Mouse (Mus musculus) kidney, adult 11 months (tissue): ENCODE measurements around the gene Otx2.

Experiments
- DNase-seq: peaks from one replicate; pipeline ENCODE4 v3.0.0; 2022

The Otx2 gene

GRCm38 (mm10) chr14:48668761-48669303 is 4.8 kb downstream of the Otx2 start:
- DNase-seq, result no peak

DNA sequence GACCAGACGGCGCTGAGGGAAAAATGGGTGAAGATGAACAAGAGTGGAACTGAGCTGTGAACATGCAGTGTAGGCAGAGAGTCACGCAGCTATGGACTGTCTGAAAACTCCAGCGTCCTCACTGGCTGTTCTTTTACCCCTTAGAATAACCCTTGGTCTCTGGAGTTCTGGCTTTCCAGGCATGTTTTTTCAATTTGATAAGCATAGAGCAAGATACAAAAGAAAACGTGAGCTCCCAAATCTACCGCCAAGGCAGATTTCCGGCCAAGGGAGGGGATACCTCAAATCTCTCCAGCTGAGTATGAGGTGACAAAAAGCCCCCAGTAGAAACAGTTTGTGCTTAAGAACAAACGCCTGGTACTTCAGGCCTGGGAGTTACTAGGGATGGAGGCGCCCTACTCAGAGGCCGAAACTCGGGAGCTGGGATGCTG is 5.6 kb downstream of the Otx2 start:
- DNase-seq, result no peak

DNA sequence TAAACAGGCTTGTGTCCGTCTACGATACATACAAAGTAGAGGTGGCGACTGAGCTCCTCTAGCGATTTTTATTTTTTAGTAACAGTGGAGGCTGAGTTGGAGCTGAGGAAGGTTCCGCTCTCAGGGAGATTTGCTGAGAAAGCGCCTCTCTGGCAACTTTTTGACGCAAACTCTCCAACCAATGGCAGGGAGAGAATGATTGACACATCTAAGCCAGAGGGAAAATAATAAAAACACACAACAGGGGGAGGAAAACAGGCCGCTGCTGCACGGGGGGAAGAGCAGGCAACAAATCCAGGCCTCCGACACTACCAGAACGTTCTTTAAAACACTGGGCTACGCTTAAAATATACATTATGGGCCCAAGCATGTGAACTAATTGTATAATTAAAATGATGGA is 6.2 kb downstream of the Otx2 start:
- no peak for DNase-seq

DNA sequence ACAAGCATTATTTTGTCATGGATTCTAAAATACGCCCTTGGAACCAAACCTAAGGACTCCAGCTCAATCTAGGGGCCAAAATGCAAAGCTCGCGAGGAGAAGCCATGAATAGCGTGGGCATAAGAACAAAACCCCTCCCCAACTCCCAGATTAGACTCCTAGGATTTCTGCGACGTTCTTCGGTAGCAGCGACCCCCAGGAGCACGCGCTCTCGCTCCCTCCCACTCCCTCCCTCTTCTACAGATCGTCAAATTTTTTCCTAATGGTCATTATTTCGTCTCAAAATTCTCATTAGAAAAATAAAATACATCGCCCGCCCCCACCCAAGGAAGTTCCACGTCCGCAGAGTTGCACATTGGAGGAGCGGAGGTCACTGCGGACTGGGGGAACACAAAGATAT is 6.8 kb downstream of the Otx2 start:
- DNase-seq, result no peak

DNA sequence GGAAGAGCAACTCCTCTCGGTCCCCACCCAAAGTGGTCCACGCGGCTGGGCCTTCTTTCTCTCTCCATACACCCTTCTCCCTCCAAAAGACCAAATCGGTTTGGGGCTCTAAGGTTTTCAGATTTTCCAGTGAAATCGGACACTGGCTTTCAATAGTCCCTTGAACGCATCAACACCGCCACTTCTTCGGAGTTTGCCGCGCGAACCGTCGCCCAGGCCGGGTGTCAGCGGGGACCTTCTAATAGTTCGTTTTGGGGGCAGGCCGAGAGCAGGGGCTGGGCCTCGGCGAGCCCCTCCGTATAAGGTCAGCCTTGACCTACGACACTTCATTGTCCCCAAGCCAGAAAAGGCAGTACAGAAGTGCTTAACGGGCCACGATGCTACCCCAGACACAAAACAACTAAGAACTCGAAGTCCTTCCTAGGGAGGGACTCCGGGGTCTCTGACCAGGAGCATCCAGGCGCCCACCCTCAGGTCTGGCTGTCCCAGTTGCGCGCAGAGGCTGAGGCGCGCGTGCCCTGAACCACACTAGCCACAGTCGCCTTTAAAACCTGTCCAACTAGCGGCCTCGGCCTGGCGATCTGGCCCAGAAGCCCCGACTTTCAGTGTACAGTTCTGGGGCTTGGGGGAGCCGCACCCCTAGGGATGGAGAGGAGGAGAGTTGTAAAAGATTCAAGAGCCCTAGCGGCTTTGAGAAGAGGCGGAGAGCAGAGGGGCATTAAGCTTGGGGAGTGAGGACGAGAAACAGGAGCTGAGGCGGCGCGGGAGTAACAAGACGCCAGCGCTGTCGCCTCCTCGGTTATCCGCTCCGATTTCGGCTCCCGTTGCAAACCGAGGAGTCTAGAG is 7.6 kb downstream of the Otx2 start:
- no peak for DNase-seq

DNA sequence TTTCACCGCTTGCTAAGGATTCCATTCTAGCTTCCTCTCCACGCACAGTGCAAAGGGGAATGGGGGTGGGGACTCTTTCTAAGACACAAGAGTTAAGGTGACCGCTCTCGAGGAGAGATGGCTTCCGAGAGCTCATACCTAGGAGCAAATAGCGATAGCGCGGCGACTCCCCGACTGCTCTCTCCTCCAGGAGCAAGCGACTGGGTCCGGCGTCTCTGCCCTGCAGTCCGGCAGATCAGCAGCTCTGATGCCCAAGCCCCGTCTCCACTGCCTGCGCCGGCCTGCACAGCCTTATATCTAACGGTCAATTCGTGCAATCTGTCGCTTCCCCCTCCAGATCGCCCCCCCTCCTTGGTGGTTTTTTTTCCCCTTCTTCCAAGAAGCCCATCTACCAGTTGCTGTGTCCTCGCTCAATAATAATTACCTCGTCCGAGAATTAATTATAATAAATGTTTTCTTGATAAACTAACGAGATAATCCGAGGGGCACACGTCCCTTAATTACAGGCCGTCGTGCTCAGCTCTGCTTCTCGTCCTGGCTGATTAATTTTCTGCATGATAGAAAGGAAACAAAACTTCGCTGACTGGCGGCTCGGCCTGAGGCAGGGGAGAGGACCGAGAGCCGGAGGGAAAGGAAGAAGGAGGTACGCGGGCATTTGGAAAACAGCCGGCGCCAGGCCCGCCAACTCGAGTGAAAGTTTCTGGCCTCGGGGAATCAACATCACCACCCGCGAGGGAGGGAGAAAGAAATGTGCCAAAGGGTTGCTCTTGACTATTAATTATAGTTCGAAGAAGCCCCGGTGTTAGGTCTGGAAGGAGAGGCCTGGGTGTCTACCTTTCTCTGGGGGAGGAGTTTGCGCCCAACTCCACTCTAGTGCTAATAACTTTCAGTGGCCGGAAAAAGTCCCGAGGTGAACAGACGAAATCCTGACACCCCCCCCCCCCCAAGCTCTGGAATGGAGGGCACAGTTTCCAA is 8.5 kb downstream of the Otx2 start:
- DNase-seq, result no peak

- no peak for DNase-seq
Observed at GRCm38 (mm10) chr14:48664001-48664810, 9.4 kb downstream of the Otx2 start.

- no peak for DNase-seq
Observed at GRCm38 (mm10) chr14:48663531-48663930, 10.1 kb downstream of the Otx2 start.

DNA sequence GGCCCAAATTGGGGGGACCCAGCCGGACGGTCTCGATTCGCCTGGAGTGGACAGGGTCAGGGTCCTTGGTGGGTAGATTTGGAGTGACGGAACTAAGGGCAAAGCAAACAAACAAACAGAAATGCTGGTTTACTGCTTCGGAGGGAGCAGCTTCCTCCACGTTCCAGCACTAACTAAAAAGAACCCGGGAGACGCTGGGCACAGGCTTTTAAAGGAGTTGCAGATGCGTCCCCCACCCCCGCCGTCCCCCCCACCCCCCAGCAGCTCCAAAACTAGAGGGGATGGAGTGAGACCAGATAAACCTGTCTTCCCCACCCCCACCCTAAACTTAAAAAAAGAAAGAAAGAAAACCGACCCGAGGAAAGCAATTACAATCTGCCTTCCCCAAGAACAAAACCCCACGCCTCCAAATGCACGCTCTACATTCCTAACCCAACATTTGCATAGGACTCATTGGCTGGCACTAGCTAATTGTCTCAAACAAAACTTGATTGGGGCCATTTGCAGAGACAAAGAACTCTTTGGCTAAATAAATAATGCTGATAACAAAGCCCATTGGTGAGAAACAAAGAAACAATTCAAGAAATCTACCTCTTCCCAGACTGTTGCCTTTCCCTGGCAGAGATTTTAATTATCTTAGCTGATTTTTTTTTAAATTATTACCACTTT is 10.9 kb downstream of the Otx2 start:
- DNase-seq, result no peak

- no peak for DNase-seq
Observed at GRCm38 (mm10) chr14:48661646-48662567, 11.7 kb downstream of the Otx2 start.

DNA sequence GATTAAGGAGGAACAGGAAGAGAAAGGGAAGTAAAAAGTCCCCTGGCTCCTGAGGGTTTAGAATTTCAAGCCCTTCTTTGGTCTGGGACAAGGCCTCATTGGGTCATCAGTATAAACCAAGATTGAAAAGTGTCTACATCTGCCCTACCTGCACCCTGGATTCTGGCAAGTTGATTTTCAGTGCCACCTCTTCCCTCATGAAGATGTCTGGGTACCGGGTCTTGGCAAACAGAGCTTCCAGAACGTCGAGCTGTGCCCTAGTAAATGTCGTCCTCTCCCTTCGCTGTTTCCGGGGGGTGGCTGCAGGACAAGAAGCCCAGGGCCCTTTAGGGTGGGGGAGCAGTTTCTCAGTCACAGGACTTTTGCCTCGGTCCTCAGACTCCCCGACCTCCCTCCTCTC is 12.5 kb downstream of the Otx2 start:
- DNase-seq, result no peak

DNA sequence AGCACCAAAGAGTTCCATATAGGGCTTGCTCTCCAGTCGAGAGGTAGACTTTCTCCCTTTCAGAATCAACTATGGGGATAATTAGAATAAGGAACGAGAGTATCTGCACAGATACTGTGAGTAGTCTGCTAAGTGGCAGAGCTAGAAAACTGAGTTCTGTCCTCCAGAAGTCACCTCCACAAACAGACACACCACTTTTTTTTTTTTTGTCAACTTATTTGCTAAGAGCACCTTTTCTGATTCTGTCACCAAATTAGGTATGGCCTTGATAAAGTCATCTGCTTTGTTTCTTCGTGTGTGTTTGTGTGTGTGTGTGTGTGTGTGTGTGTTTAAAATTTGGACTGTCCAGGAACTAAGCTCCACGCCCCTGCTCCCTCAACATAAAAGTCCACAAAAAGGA is 13.0 kb downstream of the Otx2 start:
- DNase-seq, result no peak

DNA sequence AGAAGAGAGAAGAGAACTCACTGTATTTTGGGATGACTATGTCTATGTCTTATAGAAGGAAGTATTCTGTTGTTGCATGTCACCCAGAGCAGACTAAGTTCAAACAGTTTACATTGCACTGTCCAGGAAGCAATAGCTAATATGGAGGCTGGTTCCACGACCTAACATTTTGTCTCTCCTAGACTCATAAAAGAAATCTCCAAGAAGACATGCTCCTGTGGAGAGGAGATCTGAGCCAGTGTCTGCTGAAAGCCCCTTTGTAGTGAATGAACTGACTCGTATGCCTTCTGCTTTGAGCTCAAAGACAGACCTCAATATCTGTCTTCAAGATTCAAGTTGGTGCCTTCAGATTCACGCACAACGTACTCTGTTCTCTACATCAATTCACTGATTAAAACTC is 14.0 kb downstream of the Otx2 start:
- DNase-seq, result no peak

- no peak for DNase-seq
Observed at GRCm38 (mm10) chr14:48657241-48657640, 16.4 kb downstream of the Otx2 start.

DNA sequence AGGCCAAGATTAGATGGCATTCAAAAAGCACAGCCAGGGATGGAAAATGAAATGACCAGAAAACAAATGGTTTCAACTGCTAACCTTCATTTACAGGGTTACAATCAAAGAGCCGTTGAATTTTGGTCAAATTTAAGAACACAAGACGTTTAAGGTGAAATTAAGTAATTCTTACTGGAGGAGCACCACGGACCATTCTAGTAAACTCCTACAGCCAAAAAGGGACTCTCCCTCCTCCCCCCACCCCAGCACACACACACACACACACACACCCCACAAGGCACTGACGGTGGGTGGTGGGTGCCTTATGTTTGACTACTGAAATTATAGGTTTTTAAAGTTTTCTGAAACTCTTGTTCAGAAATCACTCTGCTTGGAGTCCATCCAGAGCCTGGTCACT is 16.9 kb downstream of the Otx2 start:
- DNase-seq, result no peak

DNA sequence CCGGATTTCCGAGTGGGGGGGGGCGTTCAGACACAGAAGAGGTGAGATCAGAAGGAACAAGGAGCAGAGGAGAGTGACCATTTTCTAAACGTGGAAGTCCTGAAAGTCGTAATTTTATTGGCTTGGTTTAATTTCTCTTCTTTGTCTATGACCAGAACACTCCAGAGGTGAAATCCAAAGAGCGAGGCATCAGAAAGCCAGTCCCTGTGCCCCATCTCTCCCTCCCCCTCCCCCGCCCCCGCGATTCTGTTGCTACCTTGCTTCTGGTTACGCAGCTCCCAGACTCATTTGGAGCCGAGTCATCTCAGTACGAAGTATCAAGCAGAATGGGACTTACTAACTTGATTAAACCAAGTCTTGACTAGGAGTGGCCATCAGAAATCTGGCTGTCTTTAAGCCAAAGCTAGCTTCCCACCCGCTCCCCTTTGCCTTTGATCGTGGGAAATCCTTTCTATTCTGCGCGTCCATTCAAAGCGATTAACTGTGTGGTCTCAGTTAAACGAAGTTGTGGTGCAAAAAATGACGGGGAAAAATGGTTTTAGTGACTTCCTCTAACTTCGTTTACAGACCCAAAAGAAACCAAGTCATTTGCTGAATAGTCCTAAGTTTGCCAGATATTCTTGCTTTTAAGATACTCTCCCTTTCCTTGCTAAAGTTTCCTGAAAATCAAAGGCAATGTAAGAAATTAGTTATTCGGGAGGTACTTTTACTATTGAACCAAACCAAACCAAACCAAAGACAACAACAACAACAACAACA is 17.6 kb downstream of the Otx2 start:
- DNase-seq, result no peak

DNA sequence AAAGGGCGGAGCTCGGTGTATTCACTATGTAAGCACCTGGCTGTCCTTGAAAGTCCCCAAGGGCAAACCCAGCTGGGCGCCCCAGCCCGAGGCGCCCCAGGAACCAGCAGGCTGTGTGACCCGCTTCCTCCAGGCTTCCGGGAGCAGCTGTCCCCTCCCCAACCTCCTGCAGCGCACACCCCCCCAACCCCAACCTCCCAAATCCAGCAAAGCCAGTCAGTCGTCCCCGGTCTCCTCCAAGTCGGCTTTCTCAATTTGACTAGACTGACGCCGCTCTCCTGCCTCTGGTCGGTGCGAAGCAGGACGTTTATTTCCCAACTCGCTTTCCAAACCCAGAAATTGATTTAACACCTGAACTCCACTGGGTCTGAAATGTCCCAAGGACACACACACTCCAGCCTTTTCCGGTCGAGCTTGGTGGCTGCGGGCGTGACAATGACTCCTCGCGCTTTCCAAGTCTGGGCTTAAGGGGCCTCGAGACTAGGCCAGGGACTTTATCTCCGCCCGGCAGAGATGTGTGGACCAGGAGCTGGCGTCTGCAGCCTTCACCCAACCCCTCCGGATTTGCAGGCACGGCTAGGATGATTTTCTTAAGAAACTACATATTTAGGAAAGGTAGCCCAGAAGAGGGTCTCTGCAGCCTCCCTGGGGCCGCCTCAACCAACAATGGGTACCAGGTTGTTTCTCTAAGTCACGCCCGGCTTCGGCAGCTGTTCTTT is 18.4 kb downstream of the Otx2 start:
- DNase-seq, result no peak

GRCm38 (mm10) chr14:48654551-48655072 is 19.0 kb downstream of the Otx2 start:
- DNase-seq, result no peak
